Mouse (Mus musculus) regulatory T cell (primary cell): Measurements from ENCODE around the gene Wdr25.

Experiments used
- in situ Hi-C: fragments of 300-600 bp; cut with MboI, MseI; formaldehyde crosslinking; loops from one replicate; pipeline ENCODE4 v1.15.1; 2025; ENCODE audit warnings: high pct_unique_total_duplicates

Gene Wdr25

DNA sequence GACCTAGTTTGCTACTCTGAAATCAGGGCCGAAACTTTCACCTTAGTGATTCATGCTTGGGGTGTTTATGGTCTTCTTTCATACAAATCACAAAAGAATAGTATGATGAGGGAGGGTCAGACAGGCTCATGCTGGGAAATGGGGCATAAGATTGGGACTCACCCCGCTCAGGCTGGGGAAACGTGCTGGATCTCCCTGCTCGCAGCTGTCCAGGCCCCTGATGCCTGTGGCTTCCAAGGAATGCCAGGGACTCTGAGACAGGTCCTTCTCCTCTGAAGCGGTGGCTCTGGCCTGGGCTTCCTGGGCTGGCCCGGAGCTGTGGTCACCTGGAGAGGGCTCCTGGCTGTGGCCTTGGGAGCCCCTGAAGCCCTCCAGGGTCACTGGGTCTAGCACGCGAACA, 165.2 kb downstream of the Wdr25 start:
- in situ Hi-C loops, result loop anchor here (25.0 kb wide), 1 partner anchor 1529 kb away; no protein-coding TSS in a partner anchor

DNA sequence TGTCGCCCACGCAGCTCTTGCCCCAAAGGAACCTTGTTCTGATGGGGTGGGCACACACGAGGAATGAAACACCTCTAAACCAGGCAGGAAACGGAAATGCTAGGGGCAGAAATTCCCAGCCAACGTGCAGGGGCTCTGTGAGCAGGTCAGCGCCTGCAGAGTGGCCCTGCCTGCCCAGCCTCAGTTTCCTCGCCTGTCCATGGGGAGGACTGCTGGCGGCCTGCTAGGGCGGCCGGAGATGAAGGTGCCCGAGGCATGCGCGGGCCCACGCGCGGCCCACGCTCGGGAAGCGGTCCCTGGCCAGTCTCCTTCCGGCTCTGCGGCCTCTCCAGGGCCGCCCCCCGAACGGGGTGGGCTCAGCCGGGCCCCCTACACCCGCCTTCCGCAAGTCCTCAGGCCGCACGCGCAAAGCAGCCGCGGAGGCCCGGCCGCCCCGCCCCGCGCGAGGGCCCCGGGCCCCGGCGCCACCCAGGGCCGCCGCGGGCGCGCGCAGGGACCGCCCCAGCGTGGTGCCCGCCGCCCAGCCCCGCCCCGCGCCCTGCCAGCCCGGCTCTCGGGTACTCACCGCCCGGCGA, 174.2 kb downstream of the Wdr25 start:
- in situ Hi-C loops, result loop anchor here (25.0 kb wide), 1 partner anchor 1520 kb away; no protein-coding TSS in a partner anchor

DNA sequence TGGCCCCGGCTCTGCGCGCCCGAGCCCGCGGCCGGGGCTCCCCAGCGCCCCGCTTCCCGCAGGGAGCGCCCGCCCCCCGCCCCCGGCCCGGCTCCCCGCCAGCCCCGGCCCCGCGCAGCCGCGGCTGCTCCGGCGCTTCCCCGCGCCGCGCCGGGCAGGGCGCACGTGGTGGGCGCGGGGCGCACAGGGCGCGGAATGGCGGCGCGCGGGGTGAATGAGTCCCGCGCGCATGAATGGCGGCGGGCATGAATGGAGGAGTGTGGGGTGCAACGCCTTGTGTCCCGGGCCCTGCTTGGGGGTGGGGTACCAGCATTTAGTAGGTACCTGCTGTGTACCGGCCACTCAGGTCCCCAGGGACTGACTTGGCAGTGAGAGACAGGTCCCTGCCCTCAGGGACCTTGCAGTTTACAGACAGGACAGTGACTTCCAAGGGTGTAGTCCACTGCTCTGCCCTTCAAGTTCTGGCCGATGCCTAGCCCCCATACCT, 174.8 kb downstream of the Wdr25 start, which contains the start of gene Begain:
TSS of gene Begain (minus strand) at position 51 of the 487 bp plus-strand sequence.
- in situ Hi-C loops, result loop anchor here (25.0 kb wide), 1 partner anchor 1519 kb away; no protein-coding TSS in a partner anchor

DNA sequence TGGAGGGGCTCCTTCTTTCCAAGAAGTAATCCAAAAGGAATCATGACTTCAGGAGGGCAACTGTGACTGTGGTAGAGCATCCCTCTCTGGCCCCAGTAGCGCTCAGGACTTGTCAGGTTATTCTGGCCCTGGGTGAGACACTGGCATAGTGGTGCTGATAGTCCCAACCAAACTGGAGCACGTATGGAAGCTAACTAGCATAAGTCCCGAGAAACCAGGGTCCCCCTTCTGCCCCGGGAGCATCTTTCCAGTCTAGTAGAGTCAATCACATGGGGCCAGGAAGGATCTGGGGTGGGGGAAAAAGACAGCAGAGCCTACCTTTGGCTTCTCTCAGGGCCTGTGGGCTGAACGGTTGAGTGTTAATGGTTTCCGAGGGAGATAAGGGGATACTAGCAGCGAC, 175.3 kb downstream of the Wdr25 start:
- in situ Hi-C loops, result loop anchor here (25.0 kb wide), 1 partner anchor 1519 kb away; no protein-coding TSS in a partner anchor

DNA sequence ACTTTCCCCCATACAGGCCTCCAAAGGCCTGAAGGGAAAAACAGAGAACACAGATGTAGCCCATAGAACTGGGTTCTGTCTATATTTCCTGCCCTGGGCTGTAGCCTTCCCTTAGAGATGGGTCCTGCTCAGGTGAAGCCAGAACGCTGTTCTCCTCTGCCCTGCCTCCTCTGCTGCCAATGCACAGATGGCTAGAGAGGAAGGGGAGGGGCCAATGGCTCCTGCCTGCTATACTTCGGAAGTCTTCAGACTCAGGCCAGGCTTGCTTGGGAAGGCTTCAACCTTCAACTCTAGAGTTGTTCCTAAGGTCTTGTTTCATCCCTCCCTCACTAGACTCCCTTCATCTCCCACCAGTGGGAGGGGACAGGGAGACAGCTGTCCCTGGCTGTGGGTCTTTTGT, 176.3 kb downstream of the Wdr25 start:
- in situ Hi-C loops, result loop anchor here (25.0 kb wide), 1 partner anchor 1518 kb away; no protein-coding TSS in a partner anchor

DNA sequence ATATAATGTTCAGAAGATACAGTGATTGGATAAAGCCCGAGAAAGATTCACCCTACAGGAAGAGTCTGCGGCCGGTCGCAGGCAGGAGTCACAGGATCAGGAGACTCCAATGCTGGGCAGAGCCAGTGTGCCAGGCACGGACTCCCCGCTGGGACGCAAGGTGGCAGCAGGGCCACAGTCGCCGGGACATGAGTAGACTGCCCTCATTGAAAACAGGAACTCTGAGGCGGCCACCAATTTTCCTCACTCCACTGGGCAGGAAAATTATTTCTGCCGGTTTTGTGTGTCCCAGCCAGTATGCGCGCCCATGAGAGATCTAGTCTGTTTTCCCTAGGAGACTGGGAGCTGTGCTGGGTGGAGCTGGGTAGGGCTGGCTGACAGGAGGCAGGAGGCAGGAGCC, 177.8 kb downstream of the Wdr25 start:
- in situ Hi-C loops, result loop anchor here (25.0 kb wide), 1 partner anchor 1516 kb away; no protein-coding TSS in a partner anchor

DNA sequence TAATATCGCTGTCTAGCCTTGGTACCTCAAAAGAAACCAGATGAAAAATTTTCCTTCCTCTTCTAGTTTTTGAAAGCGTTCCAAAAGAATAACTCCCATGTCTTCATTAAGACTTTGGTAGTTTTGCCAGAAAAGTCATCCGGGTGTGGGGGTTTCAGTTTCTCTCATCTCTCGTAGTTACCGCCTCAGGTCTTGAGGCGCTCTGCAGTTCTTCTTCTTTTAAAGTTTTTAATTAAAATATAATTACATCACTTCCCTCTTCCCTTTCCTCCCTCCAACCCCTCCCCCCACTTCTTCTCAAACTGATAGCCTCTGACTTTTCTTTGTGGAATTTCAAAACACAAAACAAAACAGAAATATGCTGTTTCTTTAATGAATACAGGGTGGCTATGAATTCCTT, 180.7 kb downstream of the Wdr25 start:
- in situ Hi-C loops, result loop anchor here (25.0 kb wide), 1 partner anchor 1513 kb away; no protein-coding TSS in a partner anchor

DNA sequence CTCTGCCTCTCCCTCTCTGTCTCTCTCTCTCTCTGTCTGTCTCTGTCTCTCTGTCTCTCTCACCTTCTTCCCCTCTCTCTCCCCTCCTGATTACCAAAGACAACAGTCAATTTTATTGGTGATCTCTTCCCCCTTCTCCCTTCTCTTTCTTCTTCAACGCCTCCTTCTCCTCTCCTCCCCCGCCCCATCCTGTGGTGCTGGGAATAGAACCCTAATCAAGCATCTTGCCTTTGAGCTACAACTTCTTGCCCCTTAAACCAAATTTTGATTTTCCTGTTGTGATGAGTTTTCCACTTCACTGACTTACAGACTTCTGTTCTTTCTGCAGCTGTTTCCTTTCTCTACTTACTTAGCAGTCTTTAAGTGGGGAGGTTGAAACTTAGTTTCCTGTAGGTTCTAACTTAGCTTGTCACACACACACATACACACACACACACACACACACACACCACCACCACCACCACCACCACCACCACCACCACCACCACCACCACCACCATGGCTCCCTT, 181.4 kb downstream of the Wdr25 start:
- in situ Hi-C loops, result loop anchor here (25.0 kb wide), 1 partner anchor 1512 kb away; no protein-coding TSS in a partner anchor

DNA sequence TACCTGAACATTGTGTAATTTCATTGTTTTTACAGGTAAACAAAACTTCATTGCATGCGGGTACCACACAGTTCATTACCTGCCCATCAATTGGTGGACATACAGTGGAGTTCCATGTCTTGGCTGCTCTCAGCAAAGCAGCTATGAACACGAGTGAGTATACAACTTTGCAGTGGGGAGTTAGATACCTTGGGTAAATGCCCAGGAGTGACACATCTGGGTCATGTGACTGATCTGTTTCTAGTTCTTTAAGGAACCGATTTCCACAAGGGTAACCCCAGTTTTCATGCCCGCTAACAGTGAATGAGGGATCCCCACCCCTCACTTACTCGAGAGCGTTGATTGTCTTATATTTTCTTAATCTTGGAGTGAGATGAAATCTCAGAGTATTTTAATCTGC, 183.6 kb downstream of the Wdr25 start:
- in situ Hi-C loops, result no loop called here
